Mouse (Mus musculus): ENCODE data around the gene Tmem205. TPM values are rescaled to one million over a fixed set of nuclear protein-coding genes. Genes with fewer than 3 reads are reported as not detected.

The Tmem205 gene
- polyA plus RNA-seq, 1 experiment from 2014 or later, result 61.0 TPM

- Histone ChIP-seq H3K4me3 (ENCODE audit: low read length) (no peak overlapping the region), H3K27ac (ENCODE audit: low read depth, low read length) (no peak overlapping the region), H3K36me3 (ENCODE audit: control insufficient read depth, insufficient read depth, low read length) (peaks cover 13% of the 10 kb centered on the region; the same call in 1 of the 2 replicates), H3K9ac (ENCODE audit: low read depth, low read length) (no peak overlapping the region), H3K4me2 (ENCODE audit: low read length) (no peak overlapping the region), H3K9me3 (ENCODE audit: control insufficient read depth, low read length) (no peaks in the 10 kb centered on the region), H3K27me3 (replicated peaks; ENCODE audit: control insufficient read depth, insufficient read depth, low read length) (no peaks in the 10 kb centered on the region), H3K4me1 (ENCODE audit: control insufficient read depth, insufficient read depth, low read depth, low read length) (peaks cover 3% of the 10 kb centered on the region; the same call in 1 of the 2 replicates)
- WGBS, result 21% methylated on average over 11 of the region's 11 CpGs
- no peak for ATAC-seq
These were observed 23.0 kb upstream of the Tmem205 start for GRCm38 (mm10) chr9:21950322-21950721.

- WGBS, result 66% methylated on average over 6 of the region's 6 CpGs
- H3K9me3 ChIP-seq (ENCODE audit: control insufficient read depth, low read length), result no peaks in the 10 kb centered on the region
- ATAC-seq, result no peak
These were observed 21.4 kb upstream of the Tmem205 start for GRCm38 (mm10) chr9:21948790-21949189.

GRCm38 (mm10) chr9:21948146-21948545, 20.8 kb upstream of the Tmem205 start:
- Histone ChIP-seq H3K4me2 (ENCODE audit: low read length) (no peak overlapping the region), H3K4me1 (ENCODE audit: control insufficient read depth, insufficient read depth, low read depth, low read length) (no peaks in the 10 kb centered on the region), H3K9me3 (ENCODE audit: control insufficient read depth, low read length) (no peaks in the 10 kb centered on the region), H3K9ac (ENCODE audit: low read depth, low read length) (no peak overlapping the region), H3K27me3 (replicated peaks; ENCODE audit: control insufficient read depth, insufficient read depth, low read length) (no peaks in the 10 kb centered on the region), H3K27ac (ENCODE audit: low read depth, low read length) (no peak overlapping the region), H3K36me3 (ENCODE audit: control insufficient read depth, insufficient read depth, low read length) (peaks cover 13% of the 10 kb centered on the region; the same call in 1 of the 2 replicates), H3K4me3 (ENCODE audit: low read length) (no peak overlapping the region)
- WGBS, result 52% methylated on average over 8 of the region's 8 CpGs
- no peak for ATAC-seq

More at GRCm38 (mm10) chr9:21948790-21949189, 21.4 kb upstream of the Tmem205 start:
- H3K9ac ChIP-seq (ENCODE audit: low read depth, low read length), result no peak overlapping the region
- no peak overlapping the region for H3K27ac ChIP-seq (ENCODE audit: low read depth, low read length)
- no peaks in the 10 kb centered on the region for H3K27me3 ChIP-seq (replicated peaks; ENCODE audit: control insufficient read depth, insufficient read depth, low read length)
- peaks cover 13% of the 10 kb centered on the region; the same call in 1 of the 2 replicates for H3K36me3 ChIP-seq (ENCODE audit: control insufficient read depth, insufficient read depth, low read length)
- no peak overlapping the region for H3K4me2 ChIP-seq (ENCODE audit: low read length)
- H3K4me1 ChIP-seq (ENCODE audit: control insufficient read depth, insufficient read depth, low read depth, low read length), result no peaks in the 10 kb centered on the region
- no peak overlapping the region for H3K4me3 ChIP-seq (ENCODE audit: low read length)

GRCm38 (mm10) chr9:21947540-21948130, 20.3 kb upstream of the Tmem205 start:
- 12% methylated on average over 28 of the region's 28 CpGs for WGBS

GRCm38 (mm10) chr9:21944267-21944666, 16.9 kb upstream of the Tmem205 start:
- Histone ChIP-seq H3K36me3 (ENCODE audit: control insufficient read depth, insufficient read depth, low read length) (peaks cover 25% of the 10 kb centered on the region), H3K4me2 (ENCODE audit: low read length) (no peak overlapping the region), H3K4me1 (ENCODE audit: control insufficient read depth, insufficient read depth, low read depth, low read length) (peaks cover under 1% of the 10 kb centered on the region; the same call in 1 of the 2 replicates), H3K4me3 (ENCODE audit: low read length) (no peak overlapping the region), H3K27me3 (replicated peaks; ENCODE audit: control insufficient read depth, insufficient read depth, low read length) (no peaks in the 10 kb centered on the region), H3K9ac (ENCODE audit: low read depth, low read length) (no peak overlapping the region), H3K27ac (ENCODE audit: low read depth, low read length) (no peak overlapping the region), H3K9me3 (ENCODE audit: control insufficient read depth, low read length) (no peaks in the 10 kb centered on the region)
- no peak for ATAC-seq
- WGBS, result 21% methylated on average over 23 of the region's 23 CpGs

More at GRCm38 (mm10) chr9:21947540-21948130, 20.3 kb upstream of the Tmem205 start:
- H3K4me1 ChIP-seq (ENCODE audit: control insufficient read depth, insufficient read depth, low read depth, low read length), result no peaks in the 10 kb centered on the region
- no peak for ATAC-seq
- no peak overlapping the region for H3K4me3 ChIP-seq (ENCODE audit: low read length)
- H3K9me3 ChIP-seq (ENCODE audit: control insufficient read depth, low read length), result no peaks in the 10 kb centered on the region
- no peak overlapping the region for H3K9ac ChIP-seq (ENCODE audit: low read depth, low read length)
- no peaks in the 10 kb centered on the region for H3K27me3 ChIP-seq (replicated peaks; ENCODE audit: control insufficient read depth, insufficient read depth, low read length)
- H3K27ac ChIP-seq (ENCODE audit: low read depth, low read length), result no peak overlapping the region
- H3K36me3 ChIP-seq (ENCODE audit: control insufficient read depth, insufficient read depth, low read length), result peaks cover 13% of the 10 kb centered on the region; the same call in 1 of the 2 replicates
- no peak overlapping the region for H3K4me2 ChIP-seq (ENCODE audit: low read length)

GRCm38 (mm10) chr9:21943638-21944037, 16.3 kb upstream of the Tmem205 start:
- WGBS, result 52% methylated on average over 12 of the region's 12 CpGs
- no peak for ATAC-seq
- peaks cover 25% of the 10 kb centered on the region for H3K36me3 ChIP-seq (ENCODE audit: control insufficient read depth, insufficient read depth, low read length)

GRCm38 (mm10) chr9:21943046-21943445, 15.7 kb upstream of the Tmem205 start:
- WGBS, result 70% methylated on average over 12 of the region's 12 CpGs
- Histone ChIP-seq H3K4me3 (ENCODE audit: low read length) (no peak overlapping the region), H3K27me3 (replicated peaks; ENCODE audit: control insufficient read depth, insufficient read depth, low read length) (no peaks in the 10 kb centered on the region), H3K4me1 (ENCODE audit: control insufficient read depth, insufficient read depth, low read depth, low read length) (peaks cover 9% of the 10 kb centered on the region), H3K9ac (ENCODE audit: low read depth, low read length) (no peak overlapping the region), H3K9me3 (ENCODE audit: control insufficient read depth, low read length) (no peaks in the 10 kb centered on the region), H3K4me2 (ENCODE audit: low read length) (no peak overlapping the region), H3K36me3 (ENCODE audit: control insufficient read depth, insufficient read depth, low read length) (peaks cover 23% of the 10 kb centered on the region), H3K27ac (ENCODE audit: low read depth, low read length) (no peak overlapping the region)
- ATAC-seq, result no peak

More at GRCm38 (mm10) chr9:21943638-21944037, 16.3 kb upstream of the Tmem205 start:
- Histone ChIP-seq H3K9me3 (ENCODE audit: control insufficient read depth, low read length) (no peaks in the 10 kb centered on the region), H3K27ac (ENCODE audit: low read depth, low read length) (no peak overlapping the region), H3K4me1 (ENCODE audit: control insufficient read depth, insufficient read depth, low read depth, low read length) (peaks cover 3% of the 10 kb centered on the region), H3K4me2 (ENCODE audit: low read length) (no peak overlapping the region), H3K27me3 (replicated peaks; ENCODE audit: control insufficient read depth, insufficient read depth, low read length) (no peaks in the 10 kb centered on the region), H3K9ac (ENCODE audit: low read depth, low read length) (no peak overlapping the region), H3K4me3 (ENCODE audit: low read length) (no peak overlapping the region)

GRCm38 (mm10) chr9:21938234-21938855, 11.0 kb upstream of the Tmem205 start:
- ATAC-seq, result no peak
- H3K9me3 ChIP-seq (ENCODE audit: control insufficient read depth, low read length), result no peaks in the 10 kb centered on the region
- WGBS, result 83% methylated on average over 4 of the region's 4 CpGs
- no peak overlapping the region for H3K27ac ChIP-seq (ENCODE audit: low read depth, low read length)
- H3K36me3 ChIP-seq (ENCODE audit: control insufficient read depth, insufficient read depth, low read length), result peaks cover 11% of the 10 kb centered on the region
- H3K4me1 ChIP-seq (ENCODE audit: control insufficient read depth, insufficient read depth, low read depth, low read length), result peaks cover 14% of the 10 kb centered on the region
- peak overlapping the region; percentile 31 for H3K9ac ChIP-seq (ENCODE audit: low read depth, low read length)
- H3K27me3 ChIP-seq (replicated peaks; ENCODE audit: control insufficient read depth, insufficient read depth, low read length), result no peaks in the 10 kb centered on the region; the same call in 1 of the 2 replicates
- peak overlapping the region; percentile 67 for H3K4me2 ChIP-seq (ENCODE audit: low read length)
- peak overlapping the region; percentile 60 for H3K4me3 ChIP-seq (ENCODE audit: low read length)

- Histone ChIP-seq H3K4me3 (ENCODE audit: low read length) (peak overlapping the region; percentile 60), H3K9me3 (ENCODE audit: control insufficient read depth, low read length) (no peaks in the 10 kb centered on the region), H3K9ac (ENCODE audit: low read depth, low read length) (peak overlapping the region; percentile 79), H3K27me3 (replicated peaks; ENCODE audit: control insufficient read depth, insufficient read depth, low read length) (no peaks in the 10 kb centered on the region; the same call in 1 of the 2 replicates), H3K27ac (ENCODE audit: low read depth, low read length) (peak overlapping the region; percentile 49; the same call in 1 of the 2 replicates), H3K36me3 (ENCODE audit: control insufficient read depth, insufficient read depth, low read length) (peaks cover 11% of the 10 kb centered on the region), H3K4me2 (ENCODE audit: low read length) (peak overlapping the region; percentile 67), H3K4me1 (ENCODE audit: control insufficient read depth, insufficient read depth, low read depth, low read length) (peaks cover 14% of the 10 kb centered on the region)
- 54% methylated on average over 4 of the region's 4 CpGs for WGBS
- peak; percentile 32; the same call in 1 of the 2 replicates for ATAC-seq
These were observed 10.4 kb upstream of the Tmem205 start for GRCm38 (mm10) chr9:21937711-21938175.

Measured in hindbrain, embryonic 16.5 days (tissue).